ENCODE assay signal across 21 mouse cellular contexts in genomic region chr4:97793931-97794330, GRCm38 (mm10). TPM values are rescaled to one million over a fixed set of nuclear protein-coding genes. Genes with fewer than 3 reads are reported as not detected.
A peak's percentile ranks its signal among the peaks of the same experiment; 100 is the strongest.
DNase-seq lines count a peak whose midpoint lies in the region; ATAC-seq and TF ChIP-seq lines count a peak whose summit lies in the region.
"Had no signal": no experiment of that assay in that cellular context is flagged by ENCODE, and none has a peak within 500 bp of the region (broad histone marks: within the 10 kb centered on the region; RNA-seq: fewer than 3 reads in every experiment).

No protein-coding gene starts in this region.

- peak overlapping the region; percentile 23; the same call in 1 of the 2 replicates for H3K27ac ChIP-seq in forebrain, embryonic 15.5 days (replicated peaks)
- H3K27ac ChIP-seq in forebrain, embryonic 11.5 days (ENCODE audit: low read depth, low read length), result no peak overlapping the region
- H3K27ac ChIP-seq in heart, postnatal 0 days (ENCODE audit: low read depth), result peak overlapping the region; percentile 52
- H3K27ac ChIP-seq in heart, embryonic 10.5 days, result no peak overlapping the region
- H3K27ac ChIP-seq in layer of hippocampus, adult 2 months, result peak overlapping the region; percentile 82
- H3K27ac ChIP-seq in brown adipose tissue, adult 24 weeks (replicated peaks; ENCODE audit: low read depth, low read length), result peak overlapping the region; percentile 73
- H3K27ac ChIP-seq: embryonic facial prominence, embryonic 10.5 days; intestine, embryonic 15.5 days had no signal

- no peak overlapping the region for H3K4me3 ChIP-seq in forebrain, embryonic 15.5 days
- no peak overlapping the region for H3K4me3 ChIP-seq in forebrain, embryonic 11.5 days (ENCODE audit: low read depth, low read length)
- H3K4me3 ChIP-seq in heart, postnatal 0 days (ENCODE audit: low read depth, low read length), result no peak overlapping the region
- H3K4me3 ChIP-seq in heart, embryonic 10.5 days, result no peak overlapping the region
- peak overlapping the region; percentile 51 for H3K4me3 ChIP-seq in layer of hippocampus, adult 2 months
- no peak overlapping the region for H3K4me3 ChIP-seq in brown adipose tissue, adult 24 weeks (ENCODE audit: insufficient read depth, low read depth, low read length)
- H3K4me3 ChIP-seq: embryonic facial prominence, embryonic 10.5 days; heart, embryonic 12.5 days; intestine, embryonic 15.5 days had no signal

- 0 out of 2 replicates have a peak, but pooled peaks cover 3% of the 10 kb centered on the region for H3K36me3 ChIP-seq in forebrain, embryonic 15.5 days
- no peaks in the 10 kb centered on the region; the same call in 1 of the 2 replicates for H3K36me3 ChIP-seq in forebrain, embryonic 11.5 days (ENCODE audit: control insufficient read depth, insufficient read depth, low read length)
- H3K36me3 ChIP-seq in heart, postnatal 0 days (replicated peaks; ENCODE audit: control insufficient read depth, insufficient read depth, low read length), result peaks cover 15% of the 10 kb centered on the region; the same call in 1 of the 2 replicates
- peaks cover 7% of the 10 kb centered on the region; the same call in 1 of the 2 replicates for H3K36me3 ChIP-seq in heart, embryonic 10.5 days
- H3K36me3 ChIP-seq: embryonic facial prominence, embryonic 10.5 days; intestine, embryonic 15.5 days had no signal

- no peaks in the 10 kb centered on the region for H3K9me3 ChIP-seq in forebrain, embryonic 15.5 days
- H3K9me3 ChIP-seq in forebrain, embryonic 11.5 days (ENCODE audit: control insufficient read depth, low read length), result no peaks in the 10 kb centered on the region
- no peaks in the 10 kb centered on the region for H3K9me3 ChIP-seq in heart, postnatal 0 days (replicated peaks; ENCODE audit: control insufficient read depth, low read length)
- no peaks in the 10 kb centered on the region for H3K9me3 ChIP-seq in heart, embryonic 10.5 days
- H3K9me3 ChIP-seq: embryonic facial prominence, embryonic 10.5 days; heart, embryonic 12.5 days; intestine, embryonic 15.5 days had no signal

- H3K4me1 ChIP-seq in forebrain, embryonic 15.5 days, result peaks cover 60% of the 10 kb centered on the region
- 0 out of 2 replicates have a peak, but pooled peaks cover 2% of the 10 kb centered on the region for H3K4me1 ChIP-seq in forebrain, embryonic 11.5 days (replicated peaks; ENCODE audit: control insufficient read depth, insufficient read depth, low read length)
- peaks cover 31% of the 10 kb centered on the region; the same call in 1 of the 2 replicates for H3K4me1 ChIP-seq in heart, postnatal 0 days (ENCODE audit: control insufficient read depth, insufficient read depth)
- H3K4me1 ChIP-seq in heart, embryonic 10.5 days, result no peaks in the 10 kb centered on the region
- peaks cover 25% of the 10 kb centered on the region for H3K4me1 ChIP-seq in brown adipose tissue, adult 24 weeks (ENCODE audit: control insufficient read depth, insufficient read depth, insufficient read length, low read length)
- H3K4me1 ChIP-seq: intestine, embryonic 15.5 days had no signal

- no peak overlapping the region for H3K4me2 ChIP-seq in forebrain, embryonic 15.5 days (replicated peaks)
- no peak overlapping the region for H3K4me2 ChIP-seq in forebrain, embryonic 11.5 days (ENCODE audit: low read depth, low read length, severe bottlenecking)
- no peak overlapping the region for H3K4me2 ChIP-seq in heart, postnatal 0 days (ENCODE audit: low read depth, low read length)
- H3K4me2 ChIP-seq: heart, embryonic 12.5 days; intestine, embryonic 15.5 days had no signal

- no peak overlapping the region for H3K9ac ChIP-seq in forebrain, embryonic 15.5 days (replicated peaks)
- H3K9ac ChIP-seq in forebrain, embryonic 11.5 days (ENCODE audit: low read length), result no peak overlapping the region
- H3K9ac ChIP-seq in heart, postnatal 0 days (replicated peaks; ENCODE audit: low read depth, low read length), result no peak overlapping the region
- H3K9ac ChIP-seq: heart, embryonic 12.5 days; intestine, embryonic 15.5 days had no signal

- 80% methylated on average over 10 of the region's 10 CpGs for WGBS in forebrain, embryonic 15.5 days
- 88% methylated on average over 10 of the region's 10 CpGs for WGBS in forebrain, embryonic 11.5 days
- WGBS in heart, postnatal 0 days, result 82% methylated on average over 10 of the region's 10 CpGs
- WGBS in heart, embryonic 10.5 days, result 84% methylated on average over 10 of the region's 10 CpGs

- no peak for TF ChIP-seq CTCF in heart, postnatal 0 days (IDR thresholded peaks at IDR 0.05; ENCODE audit: low read depth)
- TF ChIP-seq CTCF in layer of hippocampus, adult 2 months (conservative IDR thresholded peaks at IDR 0.05), result no peak

- no peak for TF ChIP-seq EP300 in heart, postnatal 0 days (IDR thresholded peaks at IDR 0.05; ENCODE audit: low read depth)

- no peaks in the 10 kb centered on the region for H3K27me3 ChIP-seq in forebrain, embryonic 15.5 days
- no peaks in the 10 kb centered on the region for H3K27me3 ChIP-seq in forebrain, embryonic 11.5 days (ENCODE audit: control insufficient read depth, insufficient read depth, low read length)
- no peaks in the 10 kb centered on the region for H3K27me3 ChIP-seq in heart, postnatal 0 days (ENCODE audit: control insufficient read depth, insufficient read depth, low read length)
- H3K27me3 ChIP-seq in heart, embryonic 10.5 days (ENCODE audit: insufficient read depth, poor library complexity, severe bottlenecking), result no peaks in the 10 kb centered on the region
- H3K27me3 ChIP-seq: CH12.LX; heart, embryonic 12.5 days; intestine, embryonic 15.5 days; Patski had no signal

- DNase-seq in forebrain, embryonic 11.5 days (ENCODE audit: low spot score), result no peak
- DNase-seq in heart, postnatal 0 days (ENCODE audit: low spot score), result no peak
- DNase-seq in heart, embryonic 10.5 days (ENCODE audit: low spot score), result no peak
- DNase-seq in layer of hippocampus, adult 2 months (ENCODE audit: low spot score in 2 of 2), result no peak
- DNase-seq in layer of hippocampus, postnatal 36 days, result no peak
- DNase-seq in frontal cortex, postnatal 25 days (ENCODE audit: low spot score in 2 of 2), result no peak
- DNase-seq: adrenal gland, postnatal 14 days; cerebellum, adult 8-10 months; gastrocnemius, postnatal 25 days; heart, postnatal 4 days; kidney, adult 18-20 months had no signal

- no peak for ATAC-seq in forebrain, embryonic 15.5 days (replicated peaks)
- ATAC-seq in forebrain, embryonic 11.5 days (replicated peaks; ENCODE audit: low FRiP score), result no peak
- peak; percentile 14; the same call in 1 of the 2 replicates for ATAC-seq in heart, postnatal 0 days (ENCODE audit: insufficient read depth, low read depth)
- ATAC-seq: activated CD4-positive, CD25-positive, alpha-beta regulatory T cell, adult 4 months; forebrain, embryonic 14.5 days; intestine, embryonic 15.5 days; Patski had no signal

RNA-seq across cellular contexts. Expression of gene E130114P18Rik, which starts 16.1 kb away (rescaled TPM):
- polyA plus RNA-seq in forebrain, embryonic 15.5 days (2015; fragmentation: Nextera tagmentation; extraction: Ambion mirVana), result 39.8 and 45.7 TPM in 2 replicates
- 45.7 and 46.4 TPM in 2 replicates for polyA plus RNA-seq in forebrain, embryonic 11.5 days (2014; fragmentation: Nextera tagmentation; extraction: Ambion mirVana)
- not detected in 2 replicates for total RNA-seq in heart, postnatal 0 days (2014; rRNA removed; ENCODE audit: low replicate concordance)
- 0.45 and 0.52 TPM in 2 replicates for polyA plus RNA-seq in heart, postnatal 0 days (2015; fragmentation: Nextera tagmentation; extraction: Ambion mirVana)
- polyA plus RNA-seq in heart, embryonic 10.5 days (2016; fragmentation: Nextera tagmentation; extraction: Ambion mirVana), result 0.33 and 1.1 TPM in 2 replicates
- total RNA-seq in layer of hippocampus, adult 2 months (2021), result 1 to 10 TPM; 7.1 to 7.9 TPM
- total RNA-seq in layer of hippocampus, postnatal 36 days (2021), result 1 to 10 TPM; 7.5 to 8.6 TPM
- polyA plus RNA-seq in brown adipose tissue, adult 24 weeks (2012; ENCODE audit: insufficient read depth, insufficient read length, missing spikeins), result not detected in 2 replicates
- total RNA-seq: adrenal gland, postnatal 14 days; CH12.LX; granulocyte monocyte progenitor cell, adult 5-6 weeks; heart, postnatal 4 days had no signal
- polyA plus RNA-seq: activated CD4-positive, CD25-positive, alpha-beta regulatory T cell, adult 4 months had no signal

RNA-seq across cellular contexts. Expression of gene Nfia, which starts 21.4 kb away (rescaled TPM):
- 98.3 and 101 TPM in 2 replicates for polyA plus RNA-seq in forebrain, embryonic 15.5 days (2015; fragmentation: Nextera tagmentation; extraction: Ambion mirVana)
- 39.5 and 45.4 TPM in 2 replicates for polyA plus RNA-seq in forebrain, embryonic 11.5 days (2014; fragmentation: Nextera tagmentation; extraction: Ambion mirVana)
- total RNA-seq in heart, postnatal 0 days (2014; rRNA removed; ENCODE audit: low replicate concordance), result 76.5 and 114 TPM in 2 replicates
- 53.2 and 53.8 TPM in 2 replicates for polyA plus RNA-seq in heart, postnatal 0 days (2015; fragmentation: Nextera tagmentation; extraction: Ambion mirVana)
- polyA plus RNA-seq in heart, embryonic 10.5 days (2016; fragmentation: Nextera tagmentation; extraction: Ambion mirVana), result 14.4 and 19.6 TPM in 2 replicates
- 100 to 1,000 TPM; 113 to 115 TPM for total RNA-seq in layer of hippocampus, adult 2 months (2021)
- total RNA-seq in layer of hippocampus, postnatal 36 days (2021), result 100 to 1,000 TPM; 103 to 121 TPM
- 43.3 and 74.8 TPM in 2 replicates for polyA plus RNA-seq in brown adipose tissue, adult 24 weeks (2012; ENCODE audit: insufficient read depth, insufficient read length, missing spikeins)
- total RNA-seq: CH12.LX had no signal

Comparison
In these comparisons a context has a peak if more than half of its experiments do, and no peak if none do; other contexts are left out.
1. H3K27ac ChIP-seq: peak in forebrain, embryonic 15.5 days (single experiment), heart, postnatal 0 days (single experiment), layer of hippocampus, adult 2 months (single experiment) and brown adipose tissue, adult 24 weeks (single experiment); none in forebrain, embryonic 11.5 days (single experiment) and heart, embryonic 10.5 days (single experiment).
2. RNA of gene E130114P18Rik, which starts 16.1 kb away (polyA plus RNA-seq): 45.7 to 46.4 TPM in forebrain, embryonic 11.5 days and 39.8 to 45.7 TPM in forebrain, embryonic 15.5 days; 0.33 to 1.1 TPM in heart, embryonic 10.5 days, 0.45 to 0.52 TPM in heart, postnatal 0 days and not detected in brown adipose tissue, adult 24 weeks; every median in the first group is over 10 times any median in the second.